Mouse (Mus musculus): ENCODE measurements around the gene Tgfbrap1. TPM values are rescaled to one million over a fixed set of nuclear protein-coding genes. Genes with fewer than 3 reads are reported as not detected.

The Tgfbrap1 gene
- 1 to 10 TPM; 2.3 to 8.4 TPM for polyA plus RNA-seq (2012; fragmentation: generic; extraction: Trizol)

DNA sequence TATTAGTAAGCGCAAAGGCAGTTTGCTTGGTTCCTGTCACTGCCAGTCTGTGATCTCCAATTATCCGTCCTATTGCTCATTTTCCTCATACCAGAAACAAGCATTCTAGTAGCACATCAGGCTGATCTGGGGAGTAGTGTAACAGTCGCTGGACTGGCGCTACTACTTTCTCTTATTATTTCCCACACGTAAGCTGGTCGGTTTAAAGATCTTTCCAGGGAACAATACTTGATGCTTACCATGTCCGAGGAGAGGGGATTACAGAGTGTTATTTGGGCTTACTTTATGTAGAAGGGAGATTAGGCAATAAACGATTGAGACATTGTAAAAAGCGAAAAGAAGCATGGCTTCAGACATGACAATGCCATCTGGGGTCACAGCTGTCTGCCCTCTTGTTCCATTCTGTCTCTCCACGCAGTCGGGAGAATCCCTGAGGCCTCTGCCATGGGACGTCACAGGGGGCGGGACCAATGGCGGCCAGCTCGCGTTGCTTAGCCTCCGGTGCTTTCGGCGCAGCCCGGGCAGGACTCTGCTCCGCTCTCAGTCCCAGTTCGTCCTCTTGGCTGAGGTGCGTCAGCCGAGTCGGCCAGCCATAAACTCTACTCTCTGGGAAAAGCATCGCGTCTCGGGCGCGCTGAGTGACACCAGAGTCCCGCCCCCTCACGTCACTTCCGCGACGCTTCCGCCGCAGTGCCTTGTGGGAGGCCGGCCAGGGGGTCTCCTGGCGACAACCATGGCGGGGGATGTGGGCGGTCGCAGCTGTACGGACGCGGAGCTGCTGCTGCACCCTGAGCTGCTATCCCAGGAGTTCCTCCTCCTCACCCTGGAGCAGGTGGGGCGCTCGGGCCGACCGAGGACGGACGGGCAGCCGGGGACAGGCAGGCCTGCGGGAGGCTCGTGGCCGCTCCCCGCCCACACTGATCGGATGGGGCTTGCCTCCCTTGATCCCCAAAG lies at the start of gene Tgfbrap1, which contains the start of gene AI597479:
Gene Tgfbrap1, minus strand, starts transcription at position 607 of the 954 bp plus-strand sequence.
Gene AI597479, plus strand, starts transcription at position 680 of the 954 bp plus-strand sequence.

Other genes with a start within 250 kb of the Tgfbrap1 start
- gene Mrps9, start 247.4 kb downstream of the Tgfbrap1 start, polyA plus RNA-seq (2012; fragmentation: generic; extraction: Trizol) = 10 to 100 TPM; 13.1 to 33.1 TPM
- not detected for gene Gpr45, start 145.8 kb downstream of the Tgfbrap1 start, polyA plus RNA-seq (2012; fragmentation: generic; extraction: Trizol)
- gene AI597479, start 73 bp upstream of the Tgfbrap1 start, polyA plus RNA-seq (2012; fragmentation: generic; extraction: Trizol) = 1 to 10 TPM in 1 of 2 experiments, under 1 TPM in 1; 0.48 to 6.5 TPM
- 100 to 1,000 TPM in 1 of 2 experiments, 10 to 100 TPM in 1; 28.4 to 106 TPM for gene Fhl2, start 98.3 kb upstream of the Tgfbrap1 start, polyA plus RNA-seq (2012; fragmentation: generic; extraction: Trizol)

All from C3H10T1/2 (cell line).